Mouse (Mus musculus) cerebral cortex, adult 2 months (tissue): Measurements from ENCODE around the gene Cep164.

Source experiments
- WGBS: fragments of 180-500 bp; shearing (Covaris S2); methylation state at CpG from one replicate; pipeline ENCODE4 v1.1.7; 2018; 5-methylcytosine and 5-hydroxymethylcytosine counted together

Gene Cep164

DNA sequence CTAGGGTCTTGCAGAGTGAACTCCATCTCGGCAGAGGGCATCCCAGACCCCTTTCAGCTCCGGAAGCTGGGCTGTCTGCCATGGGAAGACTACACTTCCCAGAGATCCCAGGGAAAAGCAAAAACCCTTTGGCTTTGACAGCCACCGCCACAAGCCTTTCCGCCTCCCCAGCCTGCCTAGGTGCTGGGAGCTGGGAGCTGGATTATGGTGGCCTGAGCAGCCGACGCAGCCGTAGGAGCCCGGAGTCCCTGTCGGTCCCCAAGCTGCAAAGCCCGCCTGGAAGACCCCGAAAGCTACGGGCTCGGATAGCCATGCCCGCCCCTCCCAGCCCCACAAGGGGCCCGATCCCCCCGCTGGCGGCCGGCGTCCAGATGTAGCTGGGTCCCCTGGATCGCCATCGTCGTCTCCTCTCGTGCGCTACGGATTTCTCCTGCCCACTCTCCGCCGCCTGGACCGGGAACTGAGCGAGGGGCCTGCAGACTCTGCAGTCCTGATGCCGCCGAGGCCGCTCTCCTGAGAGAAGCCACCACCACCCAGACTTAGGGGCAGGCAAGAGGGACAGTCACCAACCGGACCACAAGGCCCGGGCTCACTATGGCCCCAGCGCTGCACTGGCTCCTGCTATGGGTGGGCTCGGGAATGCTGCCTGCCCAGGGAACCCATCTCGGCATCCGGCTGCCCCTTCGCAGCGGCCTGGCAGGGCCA lies 10.1 kb upstream of the Cep164 start, which contains the start of gene Bace1:
Gene Bace1 (plus strand): TSS at position 147 of the 705 bp plus-strand sequence.
- WGBS: under 1% methylated on average over 40 of the region's 40 CpGs

DNA sequence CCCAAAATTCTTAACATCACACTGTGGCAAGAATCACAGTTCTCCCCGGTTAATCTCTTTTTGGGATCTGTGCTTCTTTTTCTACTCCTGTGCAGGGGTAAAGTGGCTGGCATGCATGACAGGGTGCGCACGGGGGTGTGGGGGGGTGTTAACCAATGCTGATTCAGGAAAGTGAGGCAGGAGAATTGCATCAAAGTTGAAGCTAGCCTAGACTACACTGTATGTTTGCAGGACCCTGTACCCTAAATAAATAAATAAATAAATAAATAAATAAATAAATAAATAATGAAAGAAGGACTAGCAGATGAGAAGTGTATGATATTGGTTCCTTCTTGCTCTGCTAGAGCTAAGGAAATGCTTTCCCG lies 9.6 kb upstream of the Cep164 start:
- WGBS: 13% methylated on average over 4 of the region's 4 CpGs

DNA sequence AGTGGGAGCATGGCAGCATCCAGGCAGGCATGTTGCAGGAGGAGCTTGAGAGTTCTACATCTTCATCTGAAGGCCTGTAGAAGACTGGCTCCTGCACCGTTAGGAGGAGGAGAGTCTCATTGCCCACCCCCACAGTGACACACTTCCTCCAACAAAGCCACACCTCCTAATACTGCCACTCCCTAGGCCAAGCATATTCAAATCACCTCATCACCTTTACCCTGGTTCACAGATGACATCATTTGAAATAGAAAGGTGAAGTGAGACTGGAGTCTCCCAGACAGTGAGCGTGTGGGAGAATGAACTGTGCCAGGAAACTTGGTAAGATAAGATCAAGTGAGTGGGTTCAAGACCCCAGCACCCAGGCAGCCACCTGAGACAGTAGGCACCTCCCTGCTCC lies 5.0 kb upstream of the Cep164 start:
- 90% methylated on average over 2 of the region's 2 CpGs for WGBS

DNA sequence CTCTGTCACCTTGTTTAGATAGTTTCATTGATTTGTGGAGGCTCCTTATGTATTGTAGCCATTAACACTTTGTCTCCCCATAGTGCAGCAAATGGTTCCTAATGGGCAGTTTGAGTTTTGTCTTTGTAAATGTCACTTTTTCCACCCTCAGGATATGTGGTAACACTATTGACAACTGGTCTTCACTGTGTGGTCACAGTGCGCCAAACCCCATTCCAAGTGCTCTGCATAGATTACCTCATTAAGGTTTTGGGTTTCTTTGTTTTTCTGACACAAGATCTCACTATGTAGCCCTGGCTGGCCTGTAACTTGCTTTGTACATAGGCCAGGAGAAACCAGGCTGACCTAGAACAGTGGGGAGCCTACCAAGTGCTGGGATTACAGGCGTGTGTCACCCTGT lies 4.4 kb upstream of the Cep164 start:
- 98% methylated on average over 2 of the region's 2 CpGs for WGBS

DNA sequence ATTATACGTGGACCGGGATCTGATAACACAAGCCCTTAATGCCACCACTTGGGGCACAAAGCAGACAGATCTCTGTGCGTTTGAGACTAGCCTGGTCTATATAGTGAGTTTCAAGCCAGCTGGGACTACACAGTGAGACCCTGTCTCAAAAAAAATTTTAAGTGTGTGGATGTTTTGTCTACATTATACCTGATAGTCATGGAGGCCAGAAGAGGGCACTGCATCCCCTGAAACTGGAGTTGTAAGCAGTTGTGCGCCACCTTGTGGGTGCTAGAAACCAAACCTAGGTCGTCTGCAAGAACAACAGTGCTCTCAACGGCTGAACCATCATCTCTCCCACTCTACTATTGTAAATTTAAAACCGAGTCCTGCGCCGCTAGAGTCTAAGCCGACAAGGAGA lies 616 bp upstream of the Cep164 start:
- 21% methylated on average over 10 of the region's 10 CpGs for WGBS

DNA sequence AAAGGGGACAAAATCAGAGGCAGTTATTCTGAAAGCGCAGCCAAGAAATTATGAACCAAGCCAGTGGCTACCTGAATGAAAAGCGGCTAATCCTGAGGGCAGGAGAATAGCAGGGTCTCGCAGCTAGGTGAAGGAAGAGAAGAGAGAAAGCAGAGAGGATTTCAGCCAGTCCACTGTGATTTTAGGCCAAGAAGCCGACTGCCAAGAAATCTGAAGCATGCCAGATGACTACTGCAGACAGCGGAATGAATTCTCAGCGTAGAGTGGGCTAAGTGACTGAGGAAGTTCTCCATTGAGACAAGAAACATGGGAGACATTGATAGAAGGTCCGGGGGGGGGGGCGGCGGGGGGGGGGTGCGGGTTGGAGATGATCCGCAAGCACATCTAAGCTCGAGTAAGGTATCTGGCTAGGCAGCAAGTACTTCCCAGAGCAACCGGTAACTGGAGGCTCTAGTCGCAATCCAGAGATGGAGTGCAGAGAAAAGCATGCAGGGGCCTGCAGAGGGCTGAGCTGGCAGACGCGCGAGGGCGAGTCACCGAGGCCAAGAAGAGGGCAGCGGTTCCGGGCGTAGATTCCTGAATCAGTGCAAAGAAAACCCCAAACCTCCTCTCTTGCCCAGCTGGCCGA lies 714 bp downstream of the Cep164 start:
- WGBS: 3% methylated on average over 23 of the region's 23 CpGs

DNA sequence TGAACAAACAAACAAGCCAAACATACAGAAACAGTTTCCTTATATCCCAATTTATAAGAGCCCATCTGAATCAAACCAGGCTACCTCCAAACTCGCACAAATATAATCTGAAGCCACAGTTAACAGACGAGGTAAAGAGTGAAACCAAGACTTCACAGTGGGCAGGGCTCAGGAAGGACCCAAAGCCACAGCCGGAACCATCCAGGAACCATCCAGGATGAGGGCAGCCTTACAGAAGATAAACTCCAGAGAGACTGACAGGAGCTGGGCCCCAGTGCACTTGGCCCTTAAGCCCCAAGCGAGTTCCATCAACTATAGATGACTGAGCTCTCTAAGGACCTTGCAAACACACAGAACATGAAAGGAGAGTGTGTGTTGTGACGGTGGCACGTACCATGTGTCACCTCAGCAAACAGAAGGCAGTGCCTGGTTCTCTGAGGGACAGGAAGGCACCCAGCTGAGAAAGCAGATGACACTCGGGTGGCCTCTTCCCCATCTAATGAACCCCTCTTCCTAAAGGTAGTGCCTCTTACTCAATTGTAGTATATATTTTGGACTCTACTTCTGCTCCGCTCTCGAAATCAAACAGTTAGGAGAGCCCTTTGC lies 10.0 kb downstream of the Cep164 start:
- 79% methylated on average over 9 of the region's 9 CpGs for WGBS

DNA sequence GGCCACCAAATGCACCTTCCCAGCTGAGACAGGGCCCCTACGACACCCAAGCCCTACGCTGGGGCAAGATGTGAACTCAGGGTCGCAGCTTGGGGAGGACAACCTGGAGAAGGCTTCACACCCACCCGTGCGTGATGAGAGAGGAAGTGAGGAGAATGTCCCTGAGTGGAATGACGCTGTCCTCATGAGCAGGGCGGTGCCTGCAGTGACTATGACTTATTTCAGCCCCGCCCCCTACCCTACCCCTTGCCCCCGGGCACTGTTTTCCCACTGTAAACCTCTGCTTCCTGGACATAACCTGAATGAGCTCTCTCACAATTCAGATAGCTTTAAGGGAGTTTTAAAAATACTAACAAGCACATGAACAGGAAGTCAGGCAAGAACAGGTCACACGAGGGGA lies 13.0 kb downstream of the Cep164 start:
- WGBS: 68% methylated on average over 10 of the region's 10 CpGs

DNA sequence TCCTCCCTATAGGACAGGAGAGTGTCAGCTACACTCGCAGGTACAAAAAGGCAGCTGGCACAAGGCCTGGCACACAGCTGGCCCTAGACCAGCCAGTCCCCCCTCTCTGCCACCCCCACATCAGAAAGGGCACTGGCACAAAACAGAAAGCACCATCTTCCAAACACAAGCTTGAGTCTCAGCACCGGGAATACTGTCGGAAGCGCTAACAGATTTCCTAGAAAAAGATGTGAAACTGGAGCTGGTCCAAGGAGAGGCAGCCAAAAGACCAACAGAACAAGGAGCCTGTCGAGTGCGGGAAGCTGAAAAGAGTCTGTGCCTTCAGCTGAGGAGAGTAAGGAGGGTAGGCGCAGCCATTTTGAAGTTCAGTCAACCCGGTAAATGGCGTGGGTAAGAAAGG lies 13.4 kb downstream of the Cep164 start:
- 26% methylated on average over 9 of the region's 9 CpGs for WGBS

DNA sequence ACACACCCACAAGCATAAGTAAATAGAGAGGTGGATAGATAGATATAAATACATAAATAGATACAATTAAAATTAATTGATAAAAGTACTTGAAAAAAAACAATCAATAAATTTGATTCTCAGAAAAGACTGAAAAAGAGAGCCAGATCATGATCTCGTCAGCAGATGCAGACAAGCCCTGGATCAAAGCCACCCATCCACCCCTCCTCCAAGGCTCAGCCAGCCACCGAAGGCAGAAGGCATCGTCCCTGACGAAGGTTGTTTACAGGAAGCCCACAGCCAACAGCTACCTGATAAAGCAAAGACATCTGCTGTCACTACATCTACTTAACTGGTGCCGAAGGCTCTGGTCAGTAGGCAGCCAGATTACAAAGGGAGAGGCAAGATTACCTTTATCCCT lies 16.5 kb downstream of the Cep164 start:
- WGBS: 77% methylated on average over 5 of the region's 5 CpGs

DNA sequence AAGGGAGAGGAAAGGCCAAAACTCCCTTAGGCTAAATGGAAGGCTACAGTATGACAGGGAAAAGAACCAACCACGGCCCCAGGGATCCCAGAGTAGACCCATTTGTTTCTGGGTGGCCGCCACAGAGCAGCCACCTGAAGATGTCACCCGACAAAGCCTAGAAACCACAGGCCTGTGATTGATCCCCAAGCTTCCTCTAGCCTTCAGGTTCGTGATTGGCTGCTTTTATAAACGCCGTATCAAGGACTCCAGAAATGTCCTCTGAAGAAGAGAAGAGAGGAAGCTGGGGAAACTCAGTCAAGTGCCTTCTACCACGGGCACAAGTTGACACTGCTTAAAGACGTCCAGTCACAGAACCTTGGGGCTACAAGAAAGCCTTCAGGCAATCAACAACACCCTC lies 20.7 kb downstream of the Cep164 start:
- WGBS: 93% methylated on average over 8 of the region's 8 CpGs

DNA sequence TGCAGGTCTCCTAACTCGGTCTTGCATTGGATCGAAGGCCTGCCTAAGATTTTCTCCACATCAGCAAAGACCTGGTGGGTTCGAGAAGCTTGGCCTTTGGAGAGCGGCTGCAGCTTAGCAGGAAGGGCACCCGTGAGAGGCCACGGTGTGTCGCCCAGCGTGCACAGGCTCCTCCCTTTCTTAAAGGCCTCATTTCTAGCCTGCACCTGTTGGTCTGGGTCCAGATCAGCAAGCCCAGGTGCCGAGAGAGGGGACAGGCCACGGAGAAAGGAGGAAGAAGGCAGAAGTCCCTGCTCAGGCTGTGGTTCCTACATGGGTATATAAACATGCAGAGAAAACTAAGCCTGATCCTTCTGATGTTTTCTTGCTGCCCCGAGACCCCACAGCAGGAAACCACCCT lies 21.2 kb downstream of the Cep164 start:
- WGBS: 94% methylated on average over 11 of the region's 11 CpGs

DNA sequence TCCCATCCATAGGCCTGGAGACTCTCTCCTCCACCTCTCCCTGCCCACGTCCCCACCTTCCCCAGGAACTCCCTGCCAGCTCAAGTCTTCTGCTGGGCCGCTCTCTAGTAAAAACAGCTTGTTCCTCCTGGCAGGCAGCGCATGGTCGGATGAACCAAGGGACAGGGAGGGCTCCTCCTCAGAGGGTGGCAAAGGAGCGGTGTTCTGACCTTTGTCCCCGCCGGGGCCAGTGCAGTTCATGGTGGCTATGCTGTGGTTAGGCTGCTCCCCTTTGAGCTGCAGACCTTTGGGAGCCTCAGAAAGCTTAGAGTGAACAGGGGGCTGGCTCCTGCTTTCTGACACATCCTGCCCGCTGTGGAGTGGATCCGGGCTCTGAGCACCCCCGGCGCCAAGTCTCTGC lies 21.6 kb downstream of the Cep164 start:
- 94% methylated on average over 11 of the region's 11 CpGs for WGBS

DNA sequence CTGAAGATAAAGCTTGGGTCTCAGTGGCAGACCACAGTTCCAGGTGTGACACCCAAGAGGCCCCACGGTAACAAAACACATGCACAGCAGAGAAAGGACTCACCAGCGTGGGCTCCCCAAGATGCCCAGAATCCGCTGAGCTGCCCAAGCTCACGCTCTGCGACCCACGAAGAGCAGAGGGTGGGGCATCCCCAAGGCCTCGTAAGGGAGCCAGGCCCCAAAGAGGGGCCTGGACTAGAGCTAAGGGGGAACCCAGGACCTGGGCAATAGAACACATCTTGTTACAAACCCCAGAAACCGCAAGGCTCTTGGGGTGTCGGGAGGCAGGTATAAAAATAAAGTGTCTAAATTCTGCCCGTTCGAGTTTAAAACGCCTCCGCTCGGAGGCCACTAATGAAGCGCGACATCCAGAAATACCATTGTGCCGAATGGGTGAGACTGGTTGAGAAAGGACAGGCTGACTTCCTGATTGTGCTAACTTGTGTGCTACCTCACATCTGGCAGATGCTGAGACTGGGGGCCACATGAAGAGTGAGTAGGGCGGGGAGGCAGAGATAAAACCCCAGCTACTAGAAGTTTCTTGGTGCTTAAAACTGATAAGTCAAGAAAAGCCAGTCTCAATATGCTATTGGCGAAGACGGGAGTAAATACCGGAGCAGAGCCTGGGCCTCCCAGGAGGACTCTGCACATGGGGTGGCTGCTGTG lies 25.3 kb downstream of the Cep164 start:
- WGBS: 80% methylated on average over 21 of the region's 21 CpGs

DNA sequence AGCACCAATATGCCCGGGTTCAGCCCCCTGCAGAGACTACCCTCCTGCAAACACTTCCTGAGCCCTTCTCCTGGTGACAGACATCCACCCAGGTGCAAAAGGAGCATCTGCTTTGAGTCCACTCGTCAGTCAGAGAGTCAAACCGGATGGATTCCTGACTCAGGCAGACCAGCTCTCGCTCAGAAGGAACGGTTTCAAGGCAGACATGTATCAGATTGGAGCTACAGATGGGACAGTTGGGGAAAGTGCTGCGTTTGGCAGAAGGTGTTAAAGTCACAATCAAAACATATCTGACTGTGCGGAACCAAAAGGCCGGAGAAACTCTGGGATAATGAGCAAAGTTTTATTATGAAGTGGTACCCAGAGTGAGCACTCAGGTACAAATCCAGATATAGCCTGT lies 29.1 kb downstream of the Cep164 start:
- WGBS: 66% methylated on average over 8 of the region's 8 CpGs

DNA sequence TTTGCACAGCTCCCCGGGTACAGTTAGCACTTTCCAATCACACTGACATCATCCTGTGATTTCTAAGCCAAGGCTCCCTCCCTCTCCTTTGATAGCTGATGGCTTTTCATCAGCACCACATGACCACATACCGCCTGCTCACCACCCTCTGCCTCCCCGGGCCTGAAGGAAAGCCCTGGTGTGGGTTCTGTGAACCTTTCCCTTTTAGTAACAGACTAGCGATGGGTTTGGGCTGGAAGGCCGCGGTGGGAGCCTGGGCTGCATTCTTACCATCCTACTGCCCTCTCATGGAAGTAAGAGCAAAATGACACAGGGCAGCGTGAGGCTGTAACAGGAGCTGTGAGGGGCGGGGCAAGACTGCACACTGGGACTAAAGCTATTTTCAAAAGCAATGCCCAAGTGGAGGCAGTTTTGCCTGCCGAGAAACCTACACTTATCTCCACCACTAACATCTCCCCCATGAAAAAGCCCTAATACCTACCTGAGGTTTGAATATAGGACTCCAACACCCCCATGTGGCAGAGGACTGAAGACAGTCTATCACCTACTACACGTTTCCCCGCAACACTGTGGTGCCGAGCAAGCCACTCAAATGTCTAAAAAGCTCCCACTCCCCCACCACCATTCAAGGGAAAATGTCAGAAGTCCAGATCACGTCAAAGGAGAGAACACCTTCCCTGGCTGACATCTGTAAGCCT lies 29.9 kb downstream of the Cep164 start:
- 24% methylated on average over 13 of the region's 13 CpGs for WGBS

DNA sequence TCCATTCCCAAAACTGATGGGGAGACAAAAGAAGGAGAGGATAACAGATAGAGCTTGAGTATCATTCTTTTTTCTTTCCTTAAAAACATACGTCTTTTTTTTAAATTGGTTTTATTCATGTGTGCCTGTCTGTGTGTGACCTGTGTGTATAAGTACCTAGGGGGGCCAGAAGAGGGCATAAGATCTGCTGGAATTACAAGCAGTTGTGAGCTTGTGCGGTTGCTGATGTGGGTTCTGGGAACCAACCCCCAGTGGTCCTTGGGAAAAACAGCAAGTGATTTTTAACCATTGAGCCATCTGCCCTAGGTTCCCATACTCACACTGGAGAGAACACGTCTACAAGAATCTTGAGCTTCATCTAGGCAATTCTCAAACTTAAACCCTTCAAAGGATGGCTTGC lies 31.2 kb downstream of the Cep164 start:
- 89% methylated on average over 3 of the region's 3 CpGs for WGBS

DNA sequence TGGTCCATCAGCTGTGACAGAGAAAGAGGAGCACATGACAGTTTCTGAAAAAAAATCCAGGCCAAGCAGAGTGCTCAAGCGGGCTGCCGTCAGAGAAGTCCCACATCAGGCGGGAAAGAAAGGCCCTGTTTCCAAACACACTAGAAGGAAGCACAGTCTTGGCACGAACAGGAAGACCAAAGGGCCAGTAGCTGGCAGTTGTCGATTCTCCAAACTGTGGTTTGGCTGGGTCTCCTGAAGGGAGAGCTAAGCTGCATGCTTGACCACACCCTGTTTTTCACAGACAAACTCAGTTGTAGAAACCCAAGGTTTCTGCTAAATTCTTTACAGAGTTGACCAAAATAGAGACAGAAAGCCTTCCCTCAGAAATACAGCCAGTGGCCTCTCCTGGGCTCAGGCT lies 32.8 kb downstream of the Cep164 start:
- 68% methylated on average over 5 of the region's 5 CpGs for WGBS

DNA sequence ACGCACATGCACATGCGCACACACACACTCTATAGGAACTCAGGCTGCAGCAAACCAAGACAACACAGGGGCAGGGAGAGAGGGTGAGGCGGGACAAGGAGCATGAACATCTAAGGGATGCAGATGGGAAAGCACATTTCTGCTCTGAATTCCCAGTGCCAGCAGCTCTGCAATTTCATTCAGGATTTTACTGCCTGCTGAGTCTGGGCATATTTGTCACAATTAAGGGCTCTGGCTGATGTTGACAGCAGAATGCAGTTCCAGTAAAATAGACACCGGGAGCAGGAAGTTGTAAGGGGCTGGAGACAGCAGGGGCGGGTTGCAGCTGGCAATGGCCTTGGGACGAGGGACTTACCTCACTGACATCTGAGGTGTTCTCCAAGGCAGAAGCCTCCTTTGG lies 34.8 kb downstream of the Cep164 start:
- WGBS: 81% methylated on average over 6 of the region's 6 CpGs

DNA sequence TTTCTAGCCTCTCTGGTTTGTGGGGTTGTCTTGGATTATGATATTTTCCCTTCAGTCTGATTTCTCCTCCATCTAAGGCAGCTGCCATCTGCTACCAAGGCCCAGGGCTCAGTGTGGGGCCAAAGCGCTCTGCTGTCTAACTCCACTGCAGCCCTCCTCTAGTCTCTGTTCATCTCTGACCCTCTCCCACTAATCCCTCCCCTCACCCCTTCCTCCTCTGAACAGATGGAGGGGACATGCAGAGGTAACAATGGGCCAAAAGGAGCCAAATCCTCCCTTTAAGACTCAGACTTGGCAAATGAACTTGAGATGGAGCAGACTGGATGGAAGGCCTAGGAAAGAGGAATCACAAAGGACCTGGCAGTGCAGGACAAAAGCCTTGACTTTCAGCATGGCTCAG lies 36.3 kb downstream of the Cep164 start:
- WGBS: 100% methylated on average over 1 of the region's 1 CpGs

DNA sequence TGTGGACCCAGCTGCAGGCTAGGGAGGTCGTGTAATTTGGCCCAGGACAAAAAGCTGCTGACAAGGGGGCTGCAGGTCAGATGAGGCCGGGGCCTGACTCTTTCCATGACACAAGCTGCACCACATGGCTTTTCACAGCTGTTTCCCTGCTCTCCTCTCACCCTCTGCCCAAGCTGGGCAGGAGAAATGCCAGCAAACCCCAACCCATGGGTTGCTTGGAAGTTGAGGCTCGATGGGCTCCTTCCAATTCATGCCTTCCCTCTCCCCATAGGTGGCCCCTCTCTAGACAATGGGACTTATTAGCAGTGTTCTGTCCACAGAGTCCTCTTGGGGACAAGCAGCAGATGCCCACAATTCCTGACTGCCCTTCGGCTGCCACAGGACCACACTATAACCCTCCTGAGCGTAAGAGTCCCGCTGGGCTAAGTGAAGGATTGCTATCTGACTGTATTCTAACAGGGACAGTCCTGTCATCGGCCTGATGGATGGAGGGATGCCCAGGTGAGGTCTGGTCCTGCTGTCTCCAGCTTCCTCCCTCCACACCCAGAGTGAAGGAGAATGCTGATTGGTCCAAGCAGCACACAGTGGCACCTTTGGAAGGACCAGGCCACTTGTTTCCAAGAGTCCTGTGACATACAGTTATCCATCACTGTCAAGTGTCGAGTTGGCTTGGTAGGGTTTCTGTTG lies 36.9 kb downstream of the Cep164 start:
- WGBS: 88% methylated on average over 8 of the region's 8 CpGs

DNA sequence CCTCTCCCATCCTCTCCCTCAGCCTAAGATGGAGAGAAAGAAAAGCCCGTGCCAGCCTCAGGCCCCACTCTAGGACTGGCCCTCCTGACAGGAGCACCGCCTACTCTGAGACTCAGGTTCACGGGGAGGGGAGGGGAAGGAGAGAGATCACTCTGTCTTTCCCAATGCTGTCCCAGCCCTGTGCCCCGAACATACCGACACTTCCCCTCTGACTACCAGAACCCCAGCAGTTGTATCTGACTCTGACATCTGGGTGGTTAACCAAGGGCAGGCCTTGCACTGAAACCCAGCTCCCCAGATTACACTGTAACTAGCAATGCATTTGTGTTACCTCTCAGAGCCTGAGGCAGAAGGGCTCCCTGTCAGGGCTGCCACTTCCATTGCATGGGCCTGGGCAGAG lies 40.1 kb downstream of the Cep164 start:
- 77% methylated on average over 5 of the region's 5 CpGs for WGBS
